Mouse (Mus musculus) cerebellum, postnatal 10 days (tissue): ENCODE measurements around the gene Oxsr1.

Experiments
- DNase-seq, 2 experiments: peaks; one replicate each; pipeline ENCODE4 v3.0.0; 2021; ENCODE audit warnings: mixed read lengths in 2 of 2

Oxsr1 gene

GRCm38 (mm10) chr9:119212996-119213395 lies 109.2 kb downstream of the Oxsr1 start:
- DNase-seq, result no peak

- no peak for DNase-seq
Measured at GRCm38 (mm10) chr9:119208998-119209397, 113.2 kb downstream of the Oxsr1 start, which contains the start of gene Slc22a13. TSS of gene Slc22a13 (minus strand) at chr9:119209098.

DNA sequence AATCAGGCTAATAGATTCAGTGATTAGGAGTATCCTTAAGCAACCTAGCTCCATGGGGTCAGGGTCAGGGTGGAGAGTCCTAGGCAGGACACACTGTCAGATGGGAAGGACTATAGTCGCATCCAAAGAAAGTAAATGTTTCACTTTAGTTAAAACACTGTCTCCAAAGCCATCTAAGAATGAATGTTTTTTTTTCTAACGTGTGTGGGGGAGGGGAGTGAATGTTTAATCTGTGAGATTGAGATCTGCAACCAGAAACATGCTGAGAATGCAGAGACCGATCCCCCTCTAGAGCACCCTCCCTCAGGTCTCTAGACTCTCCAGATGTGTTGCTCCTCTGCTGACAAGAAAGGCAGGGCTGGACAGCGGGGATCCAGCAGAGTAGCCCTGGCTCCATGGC lies 115.1 kb downstream of the Oxsr1 start:
- no peak for DNase-seq

DNA sequence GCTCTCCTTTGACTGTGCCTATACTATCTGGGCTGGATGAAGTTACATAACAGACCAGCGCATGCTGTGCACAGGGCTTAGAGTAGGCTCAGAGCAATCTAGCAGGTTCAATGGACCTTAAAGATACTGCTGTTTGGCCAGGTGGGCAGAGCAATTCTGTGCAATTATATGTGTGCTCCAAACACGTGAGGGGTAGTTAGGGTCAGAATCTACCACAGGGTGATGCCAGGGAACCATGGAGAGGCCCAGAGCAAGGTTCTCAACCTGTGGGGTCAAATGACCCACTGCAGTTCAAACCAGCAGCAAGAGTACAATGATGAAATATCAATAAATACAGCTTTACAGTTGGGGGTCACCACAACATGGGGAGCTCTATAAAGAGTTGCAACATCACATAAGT lies 115.6 kb downstream of the Oxsr1 start:
- no peak for DNase-seq

DNA sequence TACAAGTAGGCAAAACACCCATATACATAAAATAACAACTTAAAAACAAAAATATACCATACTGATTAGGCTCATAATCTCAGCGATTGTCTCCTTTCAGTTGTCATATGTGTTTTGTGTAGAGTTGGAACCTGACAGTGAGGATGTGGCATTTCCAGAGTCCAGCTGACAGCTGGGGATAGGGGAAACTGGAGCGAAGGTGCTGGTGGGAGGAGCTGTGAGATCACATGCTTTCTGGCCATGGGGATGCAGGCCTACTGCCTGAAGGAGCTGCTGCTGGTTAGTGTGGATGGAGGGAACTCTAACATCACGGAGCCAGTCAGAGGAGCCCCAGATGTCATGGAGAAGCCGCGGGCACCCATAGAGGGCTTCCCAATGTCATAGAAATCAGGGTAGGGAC lies 116.5 kb downstream of the Oxsr1 start:
- DNase-seq, result no peak

DNA sequence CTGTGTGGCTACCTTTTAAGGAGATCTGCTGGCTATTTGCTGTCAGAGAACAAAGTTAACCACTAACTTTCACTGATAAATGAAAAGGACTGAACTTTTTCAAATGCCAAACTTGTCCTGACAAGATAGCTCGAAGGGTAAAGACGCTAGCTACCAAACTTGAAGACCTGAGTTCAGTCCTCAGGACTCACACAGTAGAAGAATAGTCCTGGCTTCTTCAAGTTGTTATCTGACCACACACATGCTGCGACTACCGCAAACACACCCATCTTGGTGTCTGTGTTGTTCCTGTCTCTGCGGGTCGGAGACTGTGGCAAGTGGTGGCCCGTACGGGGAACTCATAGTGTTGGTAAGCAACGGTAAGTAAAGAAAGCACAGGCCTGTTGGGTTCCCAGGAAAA lies 118.6 kb downstream of the Oxsr1 start:
- no peak for DNase-seq

DNA sequence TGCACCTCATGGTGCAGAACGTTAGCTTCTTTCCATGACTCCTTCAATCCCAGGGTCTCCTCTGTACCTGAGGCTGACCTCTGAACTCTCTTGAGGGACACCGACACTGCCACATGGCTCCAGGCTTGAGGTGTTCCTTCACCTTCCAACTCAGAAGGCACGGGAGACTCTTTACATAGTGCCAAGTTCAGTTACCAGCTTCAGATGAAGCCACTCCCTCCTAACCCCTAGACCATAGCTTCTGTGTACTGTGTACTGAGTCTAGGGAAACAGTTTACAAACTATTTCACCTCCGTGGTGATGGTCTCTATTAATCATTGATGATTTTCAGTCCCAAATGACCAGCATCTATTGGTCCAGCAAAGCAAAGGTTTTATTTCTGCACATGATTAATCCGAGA lies 120.6 kb downstream of the Oxsr1 start:
- DNase-seq, result no peak

GRCm38 (mm10) chr9:119199151-119199861 lies 122.9 kb downstream of the Oxsr1 start:
- DNase-seq, result peak; percentile 62 to 64

- DNase-seq, result peak; percentile 70 to 73
Measured at GRCm38 (mm10) chr9:119192202-119192990, 129.8 kb downstream of the Oxsr1 start.
